In genomic region chr3:53341304-53342206, GRCm38 (mm10) we compare ENCODE assay signal across 24 mouse cellular contexts.
A peak's percentile ranks its signal among the peaks of the same experiment; 100 is the strongest.
DNase-seq lines count a peak whose midpoint lies in the region; ATAC-seq and TF ChIP-seq lines count a peak whose summit lies in the region.
"Had no signal": no experiment of that assay in that cellular context is flagged by ENCODE, and none has a peak within 500 bp of the region (broad histone marks: within the 10 kb centered on the region; RNA-seq: fewer than 3 reads in every experiment).

No protein-coding gene starts in this region.

- no peak overlapping the region for H3K4me2 ChIP-seq in hindbrain, embryonic 12.5 days (replicated peaks)
- no peak overlapping the region for H3K4me2 ChIP-seq in hindbrain, postnatal 0 days (ENCODE audit: low read depth, low read length)
- H3K4me2 ChIP-seq in limb, embryonic 13.5 days (replicated peaks): peak overlapping the region; percentile 31
- H3K4me2 ChIP-seq in neural tube, embryonic 14.5 days (ENCODE audit: low read depth, low read length): no peak overlapping the region
- H3K4me2 ChIP-seq: embryonic facial prominence, embryonic 15.5 days; heart, embryonic 11.5 days; stomach, embryonic 15.5 days had no signal

- peaks cover 13% of the 10 kb centered on the region for H3K4me1 ChIP-seq in hindbrain, embryonic 12.5 days
- no peaks in the 10 kb centered on the region; the same call in 1 of the 2 replicates for H3K4me1 ChIP-seq in hindbrain, postnatal 0 days (ENCODE audit: insufficient read depth, low read length)
- H3K4me1 ChIP-seq in limb, embryonic 13.5 days: peaks cover 24% of the 10 kb centered on the region; the same call in 1 of the 2 replicates
- H3K4me1 ChIP-seq in neural tube, embryonic 14.5 days (ENCODE audit: control insufficient read depth, insufficient read depth, low read length): peaks cover 3% of the 10 kb centered on the region; the same call in 1 of the 2 replicates
- 0 out of 2 replicates have a peak, but pooled peaks cover 4% of the 10 kb centered on the region for H3K4me1 ChIP-seq in heart, embryonic 10.5 days
- H3K4me1 ChIP-seq: embryonic facial prominence, embryonic 15.5 days; stomach, embryonic 15.5 days had no signal

- H3K27ac ChIP-seq in hindbrain, embryonic 12.5 days: 0 out of 2 replicates have a peak overlapping the region, but pooled peaks have one; percentile 23
- H3K27ac ChIP-seq in hindbrain, postnatal 0 days: no peak overlapping the region
- H3K27ac ChIP-seq in limb, embryonic 13.5 days: no peak overlapping the region
- no peak overlapping the region for H3K27ac ChIP-seq in neural tube, embryonic 14.5 days (ENCODE audit: low read depth, low read length)
- H3K27ac ChIP-seq in heart, embryonic 10.5 days: no peak overlapping the region
- H3K27ac ChIP-seq: embryonic facial prominence, embryonic 15.5 days; layer of hippocampus, adult 2 months; liver, embryonic 14.5 days; stomach, embryonic 15.5 days had no signal

- H3K36me3 ChIP-seq in hindbrain, embryonic 12.5 days: no peaks in the 10 kb centered on the region
- H3K36me3 ChIP-seq in hindbrain, postnatal 0 days (ENCODE audit: insufficient read depth, low read length): no peaks in the 10 kb centered on the region
- no peaks in the 10 kb centered on the region for H3K36me3 ChIP-seq in limb, embryonic 13.5 days
- H3K36me3 ChIP-seq in neural tube, embryonic 14.5 days (ENCODE audit: control insufficient read depth, insufficient read depth, low read length): no peaks in the 10 kb centered on the region
- no peaks in the 10 kb centered on the region for H3K36me3 ChIP-seq in heart, embryonic 10.5 days
- H3K36me3 ChIP-seq: embryonic facial prominence, embryonic 15.5 days; stomach, embryonic 15.5 days had no signal

- no peak overlapping the region for H3K9ac ChIP-seq in hindbrain, embryonic 12.5 days
- H3K9ac ChIP-seq in hindbrain, postnatal 0 days (replicated peaks; ENCODE audit: low read length): no peak overlapping the region
- no peak overlapping the region for H3K9ac ChIP-seq in limb, embryonic 13.5 days
- no peak overlapping the region for H3K9ac ChIP-seq in neural tube, embryonic 14.5 days (replicated peaks; ENCODE audit: low read depth, low read length)
- H3K9ac ChIP-seq: embryonic facial prominence, embryonic 15.5 days; liver, embryonic 14.5 days; stomach, embryonic 15.5 days had no signal

- 61% methylated on average over 22 of the region's 22 CpGs for WGBS in hindbrain, embryonic 12.5 days
- WGBS in hindbrain, postnatal 0 days: 66% methylated on average over 22 of the region's 22 CpGs
- WGBS in limb, embryonic 13.5 days: 32% methylated on average over 22 of the region's 22 CpGs
- WGBS in neural tube, embryonic 14.5 days: 41% methylated on average over 22 of the region's 22 CpGs
- WGBS in heart, embryonic 10.5 days: 63% methylated on average over 22 of the region's 22 CpGs

- no peaks in the 10 kb centered on the region for H3K9me3 ChIP-seq in hindbrain, embryonic 12.5 days (replicated peaks)
- no peaks in the 10 kb centered on the region for H3K9me3 ChIP-seq in hindbrain, postnatal 0 days (ENCODE audit: low read length)
- no peaks in the 10 kb centered on the region for H3K9me3 ChIP-seq in limb, embryonic 13.5 days
- no peaks in the 10 kb centered on the region for H3K9me3 ChIP-seq in neural tube, embryonic 14.5 days (ENCODE audit: control insufficient read depth, low read length)
- H3K9me3 ChIP-seq in heart, embryonic 10.5 days: no peaks in the 10 kb centered on the region
- H3K9me3 ChIP-seq: embryonic facial prominence, embryonic 15.5 days; stomach, embryonic 15.5 days had no signal

- DNase-seq in hindbrain, postnatal 0 days (ENCODE audit: low spot score): no peak
- peak; percentile 54 for DNase-seq in embryo, embryonic 11 days
- DNase-seq in urinary bladder, postnatal 25 days (ENCODE audit: low spot score): no peak
- no peak for DNase-seq in heart, embryonic 10.5 days (ENCODE audit: low spot score)
- DNase-seq in right cerebral cortex, adult 18-20 months: no peak
- DNase-seq: cerebellum, adult 8-10 months; gastrocnemius, postnatal 36 days; heart, postnatal 14 days; kidney, adult 8-10 months; kidney, postnatal 14 days; midbrain, embryonic 14.5 days; right cerebral cortex, postnatal 25 days; thymus, adult 18-20 months; thymus, postnatal 4 days had no signal

- peak; percentile 60 for ATAC-seq in hindbrain, embryonic 12.5 days (ENCODE audit: low FRiP score)
- ATAC-seq in hindbrain, postnatal 0 days: no peak
- ATAC-seq in limb, embryonic 13.5 days (ENCODE audit: low FRiP score, low read depth): no peak
- ATAC-seq in neural tube, embryonic 14.5 days (ENCODE audit: low read depth): 0 out of 2 replicates have a peak, but pooled peaks have one; percentile 22
- ATAC-seq: forebrain, embryonic 16.5 days had no signal

- H3K27me3 ChIP-seq in hindbrain, embryonic 12.5 days: no peaks in the 10 kb centered on the region
- H3K27me3 ChIP-seq in hindbrain, postnatal 0 days (ENCODE audit: insufficient read depth, low read length): no peaks in the 10 kb centered on the region
- H3K27me3 ChIP-seq in limb, embryonic 13.5 days: peaks cover 19% of the 10 kb centered on the region
- no peaks in the 10 kb centered on the region for H3K27me3 ChIP-seq in neural tube, embryonic 14.5 days (ENCODE audit: control insufficient read depth, insufficient read depth, low read length)
- H3K27me3 ChIP-seq in heart, embryonic 10.5 days (ENCODE audit: insufficient read depth, poor library complexity, severe bottlenecking): no peaks in the 10 kb centered on the region
- H3K27me3 ChIP-seq: CH12.LX; stomach, embryonic 15.5 days had no signal

- no peak overlapping the region for H3K4me3 ChIP-seq in hindbrain, embryonic 12.5 days
- H3K4me3 ChIP-seq in hindbrain, postnatal 0 days (ENCODE audit: low read length): no peak overlapping the region
- no peak overlapping the region for H3K4me3 ChIP-seq in limb, embryonic 13.5 days
- H3K4me3 ChIP-seq in neural tube, embryonic 14.5 days (ENCODE audit: low read depth, low read length): no peak overlapping the region
- no peak overlapping the region for H3K4me3 ChIP-seq in heart, embryonic 10.5 days
- H3K4me3 ChIP-seq: embryonic facial prominence, embryonic 15.5 days; layer of hippocampus, adult 2 months; stomach, embryonic 15.5 days had no signal

- no peak for TF ChIP-seq CTCF in hindbrain, postnatal 0 days (IDR thresholded peaks at IDR 0.05; ENCODE audit: low read depth)

Comparison
In these comparisons a context has a peak if more than half of its experiments do, and no peak if none do; other contexts are left out.
1. ATAC-seq: peak in hindbrain, embryonic 12.5 days (single experiment) and neural tube, embryonic 14.5 days (single experiment); none in hindbrain, postnatal 0 days (single experiment) and limb, embryonic 13.5 days (single experiment).